In the genomic region with DNA sequence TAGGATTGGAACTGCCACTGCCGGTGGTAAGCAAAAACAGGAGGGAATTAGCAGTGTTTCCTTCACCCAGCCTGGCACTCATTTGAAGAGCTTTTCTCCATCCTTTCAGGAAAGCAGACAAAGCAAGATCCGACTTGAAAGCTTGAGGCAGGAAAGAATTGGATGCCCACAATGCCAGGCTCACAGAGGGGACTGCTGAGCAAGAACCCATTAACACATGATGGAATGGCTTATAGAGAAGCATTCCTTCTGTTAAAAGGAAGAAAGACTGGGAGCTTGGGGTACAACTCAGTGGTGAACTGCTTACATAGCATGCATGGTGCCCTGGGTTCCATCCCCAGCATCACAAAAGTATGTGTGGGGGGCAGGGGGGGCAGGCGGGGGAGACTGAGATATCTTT, we compare ENCODE assay signal across 27 mouse cellular contexts.
DNase-seq lines count a peak whose midpoint lies in the region; ATAC-seq and TF ChIP-seq lines count a peak whose summit lies in the region.
"Had no signal": no experiment of that assay in that cellular context is flagged by ENCODE, and none has a peak within 500 bp of the region (broad histone marks: within the 10 kb centered on the region; RNA-seq: fewer than 3 reads in every experiment).

No protein-coding gene starts in this region.

- WGBS in forebrain, embryonic 10.5 days: 50% methylated on average over 3 of the region's 3 CpGs
- 50% methylated on average over 3 of the region's 3 CpGs for WGBS in forebrain, embryonic 11.5 days
- WGBS in midbrain, embryonic 16.5 days: 34% methylated on average over 3 of the region's 3 CpGs
- 52% methylated on average over 3 of the region's 3 CpGs for WGBS in midbrain, embryonic 15.5 days
- 32% methylated on average over 3 of the region's 3 CpGs for WGBS in forebrain, postnatal 0 days

- H3K27ac ChIP-seq in forebrain, embryonic 10.5 days: peak overlapping the region; percentile 30
- no peak overlapping the region for H3K27ac ChIP-seq in forebrain, embryonic 11.5 days (ENCODE audit: low read depth, low read length)
- no peak overlapping the region for H3K27ac ChIP-seq in midbrain, embryonic 16.5 days (ENCODE audit: low read length)
- no peak overlapping the region for H3K27ac ChIP-seq in midbrain, embryonic 15.5 days
- no peak overlapping the region for H3K27ac ChIP-seq in forebrain, postnatal 0 days (ENCODE audit: low read depth, low read length)
- H3K27ac ChIP-seq: embryonic facial prominence, embryonic 12.5 days; embryonic facial prominence, embryonic 15.5 days; gastrocnemius, adult 2 months; heart, embryonic 15.5 days; hindbrain, embryonic 14.5 days; hindbrain, postnatal 0 days had no signal

- no peak overlapping the region for H3K9ac ChIP-seq in forebrain, embryonic 11.5 days (ENCODE audit: low read length)
- no peak overlapping the region for H3K9ac ChIP-seq in midbrain, embryonic 16.5 days (ENCODE audit: low read depth, low read length)
- no peak overlapping the region for H3K9ac ChIP-seq in midbrain, embryonic 15.5 days
- no peak overlapping the region for H3K9ac ChIP-seq in forebrain, postnatal 0 days
- H3K9ac ChIP-seq: embryonic facial prominence, embryonic 12.5 days; embryonic facial prominence, embryonic 15.5 days; heart, embryonic 12.5 days; heart, embryonic 15.5 days; hindbrain, embryonic 14.5 days had no signal

- no peak; the same call in 1 of the 2 replicates for ATAC-seq in forebrain, embryonic 11.5 days (replicated peaks; ENCODE audit: low FRiP score)
- ATAC-seq in midbrain, embryonic 16.5 days: peak; percentile 56
- no peak for ATAC-seq in midbrain, embryonic 15.5 days (replicated peaks)
- ATAC-seq in forebrain, postnatal 0 days: 0 out of 2 replicates have a peak, but pooled peaks have one; percentile 14
- ATAC-seq in cerebellum, adult (ENCODE audit: insufficient number of reproducible peaks, low FRiP score, low TSS enrichment): no peak
- ATAC-seq: activated CD4-positive, CD25-positive, alpha-beta regulatory T cell, adult 4 months; hindbrain, postnatal 0 days; inflammation-experienced regulatory T-cells, adult 6 months; intestine, embryonic 16.5 days had no signal

- no peak for DNase-seq in forebrain, embryonic 10.5 days (ENCODE audit: extremely low spot score, low spot score)
- no peak for DNase-seq in forebrain, embryonic 11.5 days (ENCODE audit: low spot score)
- DNase-seq in forebrain, postnatal 0 days: peak; percentile 18
- DNase-seq: adrenal gland, adult 8-10 months; adrenal gland, postnatal 25 days; cerebellum, adult 11 months; cerebellum, adult 2 months; cerebellum, adult 9-11 months; cerebellum, postnatal 25 days; gastrocnemius, adult 2 months; gastrocnemius, postnatal 14 days; heart, adult 18-20 months; heart, postnatal 14 days; heart, postnatal 4 days; kidney, adult 2 months had no signal

- H3K4me2 ChIP-seq in forebrain, embryonic 11.5 days (ENCODE audit: low read depth, low read length, severe bottlenecking): no peak overlapping the region
- no peak overlapping the region for H3K4me2 ChIP-seq in midbrain, embryonic 16.5 days (ENCODE audit: low read length)
- H3K4me2 ChIP-seq in midbrain, embryonic 15.5 days: no peak overlapping the region
- H3K4me2 ChIP-seq in forebrain, postnatal 0 days (ENCODE audit: low read depth): no peak overlapping the region
- H3K4me2 ChIP-seq: embryonic facial prominence, embryonic 12.5 days; embryonic facial prominence, embryonic 15.5 days; heart, embryonic 12.5 days; heart, embryonic 15.5 days; hindbrain, embryonic 14.5 days had no signal

- H3K36me3 ChIP-seq in forebrain, embryonic 10.5 days (replicated peaks): peaks cover 4% of the 10 kb centered on the region; the same call in 1 of the 2 replicates
- H3K36me3 ChIP-seq in forebrain, embryonic 11.5 days (ENCODE audit: control insufficient read depth, insufficient read depth, low read length): no peaks in the 10 kb centered on the region
- H3K36me3 ChIP-seq in midbrain, embryonic 16.5 days (ENCODE audit: control insufficient read depth, insufficient read depth, low read length): no peaks in the 10 kb centered on the region; the same call in 1 of the 2 replicates
- no peaks in the 10 kb centered on the region for H3K36me3 ChIP-seq in midbrain, embryonic 15.5 days (replicated peaks)
- H3K36me3 ChIP-seq in forebrain, postnatal 0 days (ENCODE audit: insufficient read depth): no peaks in the 10 kb centered on the region
- H3K36me3 ChIP-seq: embryonic facial prominence, embryonic 12.5 days; heart, embryonic 12.5 days; heart, embryonic 15.5 days had no signal

- no peaks in the 10 kb centered on the region for H3K27me3 ChIP-seq in forebrain, embryonic 10.5 days (ENCODE audit: poor library complexity, severe bottlenecking)
- no peaks in the 10 kb centered on the region for H3K27me3 ChIP-seq in forebrain, embryonic 11.5 days (ENCODE audit: control insufficient read depth, insufficient read depth, low read length)
- H3K27me3 ChIP-seq in midbrain, embryonic 16.5 days (ENCODE audit: control insufficient read depth, insufficient read depth, low read depth, low read length): no peaks in the 10 kb centered on the region
- H3K27me3 ChIP-seq in midbrain, embryonic 15.5 days (replicated peaks): no peaks in the 10 kb centered on the region
- no peaks in the 10 kb centered on the region for H3K27me3 ChIP-seq in forebrain, postnatal 0 days (ENCODE audit: insufficient read depth, low read length)
- H3K27me3 ChIP-seq: embryonic facial prominence, embryonic 12.5 days; embryonic facial prominence, embryonic 15.5 days; heart, embryonic 12.5 days; heart, embryonic 15.5 days had no signal

- H3K4me1 ChIP-seq in forebrain, embryonic 10.5 days: peaks cover 22% of the 10 kb centered on the region
- H3K4me1 ChIP-seq in forebrain, embryonic 11.5 days (replicated peaks; ENCODE audit: control insufficient read depth, insufficient read depth, low read length): no peaks in the 10 kb centered on the region
- no peaks in the 10 kb centered on the region for H3K4me1 ChIP-seq in midbrain, embryonic 16.5 days (ENCODE audit: control insufficient read depth, insufficient read depth, low read length)
- no peaks in the 10 kb centered on the region for H3K4me1 ChIP-seq in midbrain, embryonic 15.5 days
- H3K4me1 ChIP-seq in forebrain, postnatal 0 days (ENCODE audit: insufficient read depth): no peaks in the 10 kb centered on the region
- H3K4me1 ChIP-seq: embryonic facial prominence, embryonic 12.5 days; embryonic facial prominence, embryonic 15.5 days; heart, embryonic 12.5 days; heart, embryonic 15.5 days had no signal

- no peak for TF ChIP-seq CTCF in forebrain, postnatal 0 days (IDR thresholded peaks at IDR 0.05; ENCODE audit: low read depth)

- no peaks in the 10 kb centered on the region; the same call in 1 of the 2 replicates for H3K9me3 ChIP-seq in forebrain, embryonic 10.5 days
- H3K9me3 ChIP-seq in forebrain, embryonic 11.5 days (ENCODE audit: control insufficient read depth, low read length): no peaks in the 10 kb centered on the region
- no peaks in the 10 kb centered on the region for H3K9me3 ChIP-seq in midbrain, embryonic 16.5 days (replicated peaks; ENCODE audit: control insufficient read depth, low read length, poor library complexity, severe bottlenecking)
- no peaks in the 10 kb centered on the region; the same call in 1 of the 2 replicates for H3K9me3 ChIP-seq in midbrain, embryonic 15.5 days
- H3K9me3 ChIP-seq in forebrain, postnatal 0 days (ENCODE audit: low read length): no peaks in the 10 kb centered on the region
- H3K9me3 ChIP-seq: embryonic facial prominence, embryonic 12.5 days; embryonic facial prominence, embryonic 15.5 days; heart, embryonic 12.5 days; heart, embryonic 15.5 days had no signal

- no peak overlapping the region for H3K4me3 ChIP-seq in forebrain, embryonic 10.5 days
- no peak overlapping the region for H3K4me3 ChIP-seq in forebrain, embryonic 11.5 days (ENCODE audit: low read depth, low read length)
- H3K4me3 ChIP-seq in midbrain, embryonic 16.5 days (ENCODE audit: low read depth, low read length): no peak overlapping the region
- no peak overlapping the region for H3K4me3 ChIP-seq in midbrain, embryonic 15.5 days
- H3K4me3 ChIP-seq in forebrain, postnatal 0 days (ENCODE audit: low read depth, low read length): no peak overlapping the region
- H3K4me3 ChIP-seq: embryonic facial prominence, embryonic 12.5 days; embryonic facial prominence, embryonic 15.5 days; gastrocnemius, adult 2 months; heart, embryonic 12.5 days; heart, embryonic 15.5 days had no signal

Comparison
In these comparisons a context has a peak if more than half of its experiments do, and no peak if none do; other contexts are left out.
1. ATAC-seq: peak in midbrain, embryonic 16.5 days (single experiment) and forebrain, postnatal 0 days (single experiment); none in forebrain, embryonic 11.5 days (single experiment), midbrain, embryonic 15.5 days (single experiment) and cerebellum, adult (single experiment).